Mouse (Mus musculus): ENCODE measurements around the gene Wnt2b.

Gene Wnt2b

GRCm38 (mm10) chr3:104961066-104962059, at the start of gene Wnt2b:
TSS of gene Wnt2b (minus strand) at chr3:104961921.
- DNase-seq (ENCODE audit: low spot score in 2 of 2), result no peak

- DNase-seq (ENCODE audit: low spot score in 2 of 2), result no peak
Observed at GRCm38 (mm10) chr3:105010681-105011339, 49.1 kb upstream of the Wnt2b start.

- no peak for DNase-seq (ENCODE audit: low spot score in 2 of 2)
Observed at GRCm38 (mm10) chr3:105008070-105008469, 46.3 kb upstream of the Wnt2b start.

GRCm38 (mm10) chr3:105006101-105006500, 44.4 kb upstream of the Wnt2b start:
- DNase-seq (ENCODE audit: low spot score in 2 of 2), result no peak

- DNase-seq (ENCODE audit: low spot score in 2 of 2), result no peak
Observed at GRCm38 (mm10) chr3:105005561-105006065, 43.9 kb upstream of the Wnt2b start.

GRCm38 (mm10) chr3:105005011-105005410, 43.3 kb upstream of the Wnt2b start:
- no peak for DNase-seq (ENCODE audit: low spot score in 2 of 2)

- DNase-seq (ENCODE audit: low spot score in 2 of 2), result no peak
Observed at GRCm38 (mm10) chr3:105003960-105004463, 42.3 kb upstream of the Wnt2b start.

- DNase-seq (ENCODE audit: low spot score in 2 of 2), result no peak
Observed at GRCm38 (mm10) chr3:105001374-105001773, 39.7 kb upstream of the Wnt2b start.

- DNase-seq (ENCODE audit: low spot score in 2 of 2), result no peak
Observed at GRCm38 (mm10) chr3:105000561-105000960, 38.8 kb upstream of the Wnt2b start.

- no peak for DNase-seq (ENCODE audit: low spot score in 2 of 2)
Observed at GRCm38 (mm10) chr3:104997563-104997962, 35.8 kb upstream of the Wnt2b start.

- DNase-seq (ENCODE audit: low spot score in 2 of 2), result no peak
Observed at GRCm38 (mm10) chr3:104995707-104996106, 34.0 kb upstream of the Wnt2b start.

- no peak for DNase-seq (ENCODE audit: low spot score in 2 of 2)
Observed at GRCm38 (mm10) chr3:104994415-104994841, 32.7 kb upstream of the Wnt2b start.

- no peak for DNase-seq (ENCODE audit: low spot score in 2 of 2)
Observed at GRCm38 (mm10) chr3:104993800-104994199, 32.1 kb upstream of the Wnt2b start.

- DNase-seq (ENCODE audit: low spot score in 2 of 2), result peak; percentile 57 to 68
Observed at GRCm38 (mm10) chr3:104992709-104993388, 31.1 kb upstream of the Wnt2b start.

GRCm38 (mm10) chr3:104991703-104992102, 30.0 kb upstream of the Wnt2b start:
- no peak for DNase-seq (ENCODE audit: low spot score in 2 of 2)

- DNase-seq (ENCODE audit: low spot score in 2 of 2), result no peak
Observed at GRCm38 (mm10) chr3:104987884-104988283, 26.2 kb upstream of the Wnt2b start.

- DNase-seq (ENCODE audit: low spot score in 2 of 2), result no peak
Observed at GRCm38 (mm10) chr3:104979735-104980134, 18.0 kb upstream of the Wnt2b start.

- peak; percentile 47 to 57 for DNase-seq (ENCODE audit: low spot score in 2 of 2)
Observed at GRCm38 (mm10) chr3:104967548-104968300, 6.0 kb upstream of the Wnt2b start.

- DNase-seq (ENCODE audit: low spot score in 2 of 2), result no peak
Observed at GRCm38 (mm10) chr3:104965991-104966554, 4.4 kb upstream of the Wnt2b start.

GRCm38 (mm10) chr3:104965070-104965855, 3.5 kb upstream of the Wnt2b start:
- no peak for DNase-seq (ENCODE audit: low spot score in 2 of 2)

All from spleen, postnatal 36 days (tissue).